Mouse (Mus musculus): ENCODE results near the gene Cpne4. TPM values are rescaled to one million over a fixed set of nuclear protein-coding genes. Genes with fewer than 3 reads are reported as not detected.

Cpne4 gene
- not detected for polyA plus RNA-seq (2017; shearing (Covaris generic))

GRCm38 (mm10) chr9:104546986-104547385, at the start of gene Cpne4:
Gene Cpne4, plus strand, starts transcription at chr9:104547286.

GRCm38 (mm10) chr9:105053147-105053557, 506.1 kb downstream of the Cpne4 start, which contains the start of gene Mrpl3:
Gene Mrpl3, plus strand, starts transcription at chr9:105053239.

Other genes with a start within 250 kb of the Cpne4 start
- gene Acpp, start 209.5 kb upstream of the Cpne4 start, polyA plus RNA-seq (2017; shearing (Covaris generic)): 9.9 TPM